Mouse (Mus musculus) heart, postnatal 0 days (tissue): Measurements from ENCODE around the gene Lrp2.

ENCODE experiments used
- CTCF ChIP-seq: IDR thresholded peaks from 2 replicates; pipeline ENCODE4 v1.5.1; 2016; ENCODE audit warnings: antibody characterized with exemption, control low read depth, low read depth
- EP300 ChIP-seq: IDR thresholded peaks from 2 replicates; pipeline ENCODE4 v1.6.1; 2016; ENCODE audit warnings: antibody characterized with exemption, low read depth

DNA sequence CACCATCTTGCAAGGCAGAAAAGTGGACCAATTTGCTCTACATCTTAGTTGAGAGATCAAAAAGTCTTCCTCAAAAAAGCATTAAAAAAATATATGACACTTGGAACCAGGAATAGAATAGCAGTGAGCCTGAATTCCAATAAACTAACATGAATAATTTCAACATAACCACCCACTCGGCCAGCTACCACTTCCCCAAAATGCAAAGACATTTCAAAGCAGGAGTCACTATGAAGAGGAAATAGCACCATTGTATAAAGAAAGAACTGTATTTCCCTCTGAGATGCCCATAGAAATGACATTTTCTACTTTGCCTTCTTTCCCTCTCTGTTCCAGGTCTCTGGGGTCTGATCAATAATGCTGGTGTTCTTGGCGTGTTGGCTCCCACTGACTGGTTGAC lies 191.9 kb downstream of the Lrp2 start:
- TF ChIP-seq EP300 (no peak), CTCF (no peak)
